Mouse (Mus musculus) adrenal gland, adult (tissue): ENCODE measurements around the gene Rgs6.

Source experiments
- DNase-seq, 2 experiments: peaks; one replicate each; pipeline ENCODE4 v3.0.0; 2022 to 2023; ENCODE audit warnings: low spot score in 1 of 2; ENCODE audit not compliant: inconsistent age in 2 of 2

The Rgs6 gene

GRCm38 (mm10) chr12:83163721-83164120, 575.6 kb downstream of the Rgs6 start:
- DNase-seq, result no peak

- DNase-seq, result no peak
These were observed 577.0 kb downstream of the Rgs6 start for GRCm38 (mm10) chr12:83165058-83165457.

GRCm38 (mm10) chr12:83168310-83168709, 580.2 kb downstream of the Rgs6 start:
- no peak for DNase-seq

GRCm38 (mm10) chr12:83169495-83170209, 581.6 kb downstream of the Rgs6 start:
- no peak for DNase-seq

GRCm38 (mm10) chr12:83178770-83179169, 590.7 kb downstream of the Rgs6 start:
- DNase-seq, result no peak

- no peak for DNase-seq
These were observed 591.8 kb downstream of the Rgs6 start for GRCm38 (mm10) chr12:83179860-83180259.

- no peak for DNase-seq
These were observed 592.5 kb downstream of the Rgs6 start for GRCm38 (mm10) chr12:83180561-83180960.

- no peak for DNase-seq
These were observed 613.6 kb downstream of the Rgs6 start for GRCm38 (mm10) chr12:83201674-83202073.

GRCm38 (mm10) chr12:83204361-83204760, 616.3 kb downstream of the Rgs6 start:
- DNase-seq, result peak in 1 of 2 experiments; percentile 39

GRCm38 (mm10) chr12:83206866-83207265, 618.8 kb downstream of the Rgs6 start:
- no peak for DNase-seq

- no peak for DNase-seq
These were observed 619.4 kb downstream of the Rgs6 start for GRCm38 (mm10) chr12:83207481-83207880.

GRCm38 (mm10) chr12:83208011-83208410, 619.9 kb downstream of the Rgs6 start:
- no peak for DNase-seq

- DNase-seq, result no peak
These were observed 620.7 kb downstream of the Rgs6 start for GRCm38 (mm10) chr12:83208841-83209240.

- peak; percentile 35 to 64 for DNase-seq
These were observed 621.4 kb downstream of the Rgs6 start for GRCm38 (mm10) chr12:83209461-83209860.

GRCm38 (mm10) chr12:83210294-83210693, 622.2 kb downstream of the Rgs6 start:
- peak; percentile 38 to 59 for DNase-seq

GRCm38 (mm10) chr12:83210735-83211134, 622.6 kb downstream of the Rgs6 start:
- DNase-seq, result no peak

- DNase-seq, result no peak
These were observed 623.2 kb downstream of the Rgs6 start for GRCm38 (mm10) chr12:83211146-83211822.
